In genomic region chr3:88503881-88504746, GRCm38 (mm10) we compare ENCODE assay signal across 9 mouse cellular contexts. TPM values are rescaled to one million over a fixed set of nuclear protein-coding genes. Genes with fewer than 3 reads are reported as not detected.
DNase-seq lines count a peak whose midpoint lies in the region; ATAC-seq and TF ChIP-seq lines count a peak whose summit lies in the region.
"Had no signal": no experiment of that assay in that cellular context is flagged by ENCODE, and none has a peak within 500 bp of the region (broad histone marks: within the 10 kb centered on the region; RNA-seq: fewer than 3 reads in every experiment).

No protein-coding gene starts in this region.

- no peaks in the 10 kb centered on the region for H3K27me3 ChIP-seq in kidney, embryonic 15.5 days
- no peaks in the 10 kb centered on the region for H3K27me3 ChIP-seq in embryonic facial prominence, embryonic 14.5 days (replicated peaks; ENCODE audit: control insufficient read depth, insufficient read depth, low read length)
- no peaks in the 10 kb centered on the region for H3K27me3 ChIP-seq in liver, embryonic 13.5 days
- no peaks in the 10 kb centered on the region for H3K27me3 ChIP-seq in cerebellum, adult 2 months (ENCODE audit: control insufficient read depth, insufficient read depth, low read length)

- WGBS in kidney, embryonic 15.5 days, result 50% methylated on average over 8 of the region's 8 CpGs
- WGBS in embryonic facial prominence, embryonic 14.5 days, result 17% methylated on average over 8 of the region's 8 CpGs
- 39% methylated on average over 8 of the region's 8 CpGs for WGBS in liver, embryonic 13.5 days (ENCODE audit: insufficient replicate concordance)
- 64% methylated on average over 8 of the region's 8 CpGs for WGBS in cerebellum, adult 2 months

- no peaks in the 10 kb centered on the region for H3K36me3 ChIP-seq in kidney, embryonic 15.5 days
- H3K36me3 ChIP-seq in embryonic facial prominence, embryonic 14.5 days (ENCODE audit: control insufficient read depth, insufficient read depth, low read length), result peaks cover 10% of the 10 kb centered on the region
- peaks cover 10% of the 10 kb centered on the region; the same call in 1 of the 2 replicates for H3K36me3 ChIP-seq in liver, embryonic 13.5 days

- peak overlapping the region; percentile 65; the same call in 1 of the 2 replicates for H3K4me3 ChIP-seq in kidney, embryonic 15.5 days (replicated peaks)
- peak overlapping the region; percentile 97 for H3K4me3 ChIP-seq in embryonic facial prominence, embryonic 14.5 days (ENCODE audit: low read depth, low read length)
- no peak overlapping the region for H3K4me3 ChIP-seq in liver, embryonic 13.5 days (replicated peaks)
- no peak overlapping the region for H3K4me3 ChIP-seq in cerebellum, adult 2 months (replicated peaks; ENCODE audit: insufficient read depth, low read depth, low read length)

- no peak for TF ChIP-seq CTCF in cerebellum, adult 2 months (IDR thresholded peaks at IDR 0.05; ENCODE audit: borderline replicate concordance, insufficient read depth, low read depth, low read length)

- no peaks in the 10 kb centered on the region for H3K9me3 ChIP-seq in kidney, embryonic 15.5 days (replicated peaks)
- no peaks in the 10 kb centered on the region for H3K9me3 ChIP-seq in embryonic facial prominence, embryonic 14.5 days (ENCODE audit: control insufficient read depth, low read length)
- no peaks in the 10 kb centered on the region for H3K9me3 ChIP-seq in liver, embryonic 13.5 days (replicated peaks)

- H3K4me1 ChIP-seq in kidney, embryonic 15.5 days, result peaks cover 60% of the 10 kb centered on the region
- peaks cover 49% of the 10 kb centered on the region for H3K4me1 ChIP-seq in embryonic facial prominence, embryonic 14.5 days (ENCODE audit: control insufficient read depth, insufficient read depth, low read length)
- H3K4me1 ChIP-seq in liver, embryonic 13.5 days (replicated peaks), result peaks cover 54% of the 10 kb centered on the region
- peaks cover 14% of the 10 kb centered on the region for H3K4me1 ChIP-seq in cerebellum, adult 2 months (ENCODE audit: control insufficient read depth, insufficient read depth, low read length)

- DNase-seq in kidney, adult 11 months, result no peak
- DNase-seq in MEL-GATA-1-ER (ENCODE audit: extremely low read depth, low read depth), result peak; percentile 59
- peak; percentile 95 for DNase-seq in embryonic facial prominence, embryonic 14.5 days (ENCODE audit: low spot score)
- DNase-seq in liver, embryonic 13.5 days, result no peak
- no peak for DNase-seq in cerebellum, adult 2 months
- DNase-seq in right cerebral cortex, postnatal 25 days, result no peak
- no peak for DNase-seq in cerebellum, postnatal 4 days (ENCODE audit: low spot score in 2 of 2)
- DNase-seq: right cerebral cortex, postnatal 4 days had no signal

- H3K9ac ChIP-seq in kidney, embryonic 15.5 days, result no peak overlapping the region
- peak overlapping the region; percentile 97; the same call in 1 of the 2 replicates for H3K9ac ChIP-seq in embryonic facial prominence, embryonic 14.5 days (ENCODE audit: low read depth, low read length)
- no peak overlapping the region for H3K9ac ChIP-seq in liver, embryonic 13.5 days

- no peak for ATAC-seq in kidney, embryonic 15.5 days (replicated peaks; ENCODE audit: low FRiP score)
- peak; percentile 60 for ATAC-seq in embryonic facial prominence, embryonic 14.5 days (ENCODE audit: low read depth)
- no peak for ATAC-seq in liver, embryonic 13.5 days (ENCODE audit: low read depth)

- no peak for TF ChIP-seq POLR2A in cerebellum, adult 2 months (IDR thresholded peaks at IDR 0.05; ENCODE audit: borderline replicate concordance, insufficient read depth, low read length)

- 0 out of 2 replicates have a peak overlapping the region, but pooled peaks have one; percentile 97 for H3K4me2 ChIP-seq in kidney, embryonic 15.5 days
- H3K4me2 ChIP-seq in embryonic facial prominence, embryonic 14.5 days (ENCODE audit: low read depth, low read length), result peak overlapping the region; percentile 84
- H3K4me2 ChIP-seq in liver, embryonic 13.5 days, result no peak overlapping the region; the same call in 1 of the 2 replicates

- H3K27ac ChIP-seq in kidney, embryonic 15.5 days, result peak overlapping the region; percentile 82
- peak overlapping the region; percentile 99 for H3K27ac ChIP-seq in embryonic facial prominence, embryonic 14.5 days (replicated peaks; ENCODE audit: low read depth, low read length)
- peak overlapping the region; percentile 37; the same call in 1 of the 2 replicates for H3K27ac ChIP-seq in liver, embryonic 13.5 days
- H3K27ac ChIP-seq in cerebellum, adult 2 months (ENCODE audit: insufficient read depth, low read length), result no peak overlapping the region

RNA-seq across cellular contexts. Expression of gene Lmna, which starts 5.6 kb away (rescaled TPM):
- 89.2 and 92.0 TPM in 2 replicates for polyA plus RNA-seq in kidney, embryonic 15.5 days (2015; fragmentation: Nextera tagmentation; extraction: Ambion mirVana)
- polyA plus RNA-seq in embryonic facial prominence, embryonic 14.5 days (2014; fragmentation: Nextera tagmentation; extraction: Ambion mirVana), result 426 and 482 TPM in 2 replicates
- polyA plus RNA-seq in liver, embryonic 13.5 days (2015; fragmentation: Nextera tagmentation; extraction: Ambion mirVana), result 165 and 184 TPM in 2 replicates
- 51.4 and 57.1 TPM in 2 replicates for polyA plus RNA-seq in cerebellum, adult 2 months (2012; rRNA removed)

RNA-seq across cellular contexts. Expression of gene Mex3a, which starts 28.1 kb away (rescaled TPM):
- 20.9 and 22.0 TPM in 2 replicates for polyA plus RNA-seq in kidney, embryonic 15.5 days (2015; fragmentation: Nextera tagmentation; extraction: Ambion mirVana)
- polyA plus RNA-seq in embryonic facial prominence, embryonic 14.5 days (2014; fragmentation: Nextera tagmentation; extraction: Ambion mirVana), result 21.5 and 24.7 TPM in 2 replicates
- 1.2 and 1.5 TPM in 2 replicates for polyA plus RNA-seq in liver, embryonic 13.5 days (2015; fragmentation: Nextera tagmentation; extraction: Ambion mirVana)
- 1.2 and 1.3 TPM in 2 replicates for polyA plus RNA-seq in cerebellum, adult 2 months (2012; rRNA removed)

RNA-seq across cellular contexts. Expression of gene Sema4a, which starts 43.1 kb away (rescaled TPM):
- polyA plus RNA-seq in kidney, embryonic 15.5 days (2015; fragmentation: Nextera tagmentation; extraction: Ambion mirVana), result 14.0 and 14.7 TPM in 2 replicates
- polyA plus RNA-seq in embryonic facial prominence, embryonic 14.5 days (2014; fragmentation: Nextera tagmentation; extraction: Ambion mirVana), result 9.5 and 10.1 TPM in 2 replicates
- 13.8 and 15.8 TPM in 2 replicates for polyA plus RNA-seq in liver, embryonic 13.5 days (2015; fragmentation: Nextera tagmentation; extraction: Ambion mirVana)
- polyA plus RNA-seq in cerebellum, adult 2 months (2012; rRNA removed), result 31.6 and 31.8 TPM in 2 replicates

RNA-seq across cellular contexts. Expression of gene Rab25, which starts 44.0 kb away (rescaled TPM):
- polyA plus RNA-seq in kidney, embryonic 15.5 days (2015; fragmentation: Nextera tagmentation; extraction: Ambion mirVana), result 15.1 and 17.4 TPM in 2 replicates
- 33.8 and 38.0 TPM in 2 replicates for polyA plus RNA-seq in embryonic facial prominence, embryonic 14.5 days (2014; fragmentation: Nextera tagmentation; extraction: Ambion mirVana)
- 0.15 TPM in 1 of 2 replicates, not detected in the other for polyA plus RNA-seq in liver, embryonic 13.5 days (2015; fragmentation: Nextera tagmentation; extraction: Ambion mirVana)
- 0.46 and 1.4 TPM in 2 replicates for polyA plus RNA-seq in cerebellum, adult 2 months (2012; rRNA removed)

RNA-seq across cellular contexts. Expression of gene Lamtor2, which starts 48.8 kb away (rescaled TPM):
- 167 and 173 TPM in 2 replicates for polyA plus RNA-seq in kidney, embryonic 15.5 days (2015; fragmentation: Nextera tagmentation; extraction: Ambion mirVana)
- 97.9 and 107 TPM in 2 replicates for polyA plus RNA-seq in embryonic facial prominence, embryonic 14.5 days (2014; fragmentation: Nextera tagmentation; extraction: Ambion mirVana)
- 88.4 and 95.9 TPM in 2 replicates for polyA plus RNA-seq in liver, embryonic 13.5 days (2015; fragmentation: Nextera tagmentation; extraction: Ambion mirVana)
- polyA plus RNA-seq in cerebellum, adult 2 months (2012; rRNA removed), result 143 and 159 TPM in 2 replicates

Comparison
In these comparisons a context has a peak if more than half of its experiments do, and no peak if none do; other contexts are left out.
1. H3K4me3 ChIP-seq: peak in kidney, embryonic 15.5 days (single experiment) and embryonic facial prominence, embryonic 14.5 days (single experiment); none in liver, embryonic 13.5 days (single experiment) and cerebellum, adult 2 months (single experiment).
2. DNase-seq: peak in MEL-GATA-1-ER (single experiment) and embryonic facial prominence, embryonic 14.5 days (single experiment); none in kidney, adult 11 months (single experiment), liver, embryonic 13.5 days (single experiment), cerebellum, adult 2 months (0 of 2), right cerebral cortex, postnatal 25 days (single experiment) and cerebellum, postnatal 4 days (0 of 2).